Mouse (Mus musculus): ENCODE measurements around the gene Mlx.

Mlx gene

DNA sequence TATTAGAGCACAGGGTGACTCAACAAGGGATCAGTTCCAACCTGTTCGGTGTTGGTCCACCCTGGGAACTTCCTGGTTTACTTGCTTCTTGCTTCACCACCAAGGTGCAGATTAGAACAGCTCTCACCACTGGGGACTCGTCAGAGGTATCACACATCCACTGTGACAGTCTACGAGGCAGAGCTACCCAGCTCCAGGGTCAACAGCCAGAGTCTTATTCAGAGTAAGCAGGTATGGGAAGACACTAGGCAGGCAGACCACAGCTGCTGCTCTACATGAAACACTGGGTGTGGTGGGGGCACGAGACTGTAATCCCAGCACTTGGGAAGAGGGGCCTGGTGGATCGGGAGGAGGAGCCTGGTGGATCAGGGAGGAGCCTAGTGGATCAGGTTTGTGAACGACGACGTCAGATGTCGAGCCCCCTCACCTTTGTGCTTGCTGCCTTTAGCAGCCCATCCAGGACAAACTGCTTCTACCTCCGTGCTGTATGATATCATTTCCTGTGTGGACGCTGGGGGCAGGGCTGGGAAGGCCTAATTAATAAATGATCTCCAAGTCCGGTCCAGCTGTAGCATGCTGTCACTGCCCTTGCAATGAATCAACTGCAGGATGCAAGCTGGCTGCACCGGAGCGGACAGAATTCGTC is 51.6 kb downstream of the Mlx start:
- no peak for DNase-seq (ENCODE audit: low read depth)

DNA sequence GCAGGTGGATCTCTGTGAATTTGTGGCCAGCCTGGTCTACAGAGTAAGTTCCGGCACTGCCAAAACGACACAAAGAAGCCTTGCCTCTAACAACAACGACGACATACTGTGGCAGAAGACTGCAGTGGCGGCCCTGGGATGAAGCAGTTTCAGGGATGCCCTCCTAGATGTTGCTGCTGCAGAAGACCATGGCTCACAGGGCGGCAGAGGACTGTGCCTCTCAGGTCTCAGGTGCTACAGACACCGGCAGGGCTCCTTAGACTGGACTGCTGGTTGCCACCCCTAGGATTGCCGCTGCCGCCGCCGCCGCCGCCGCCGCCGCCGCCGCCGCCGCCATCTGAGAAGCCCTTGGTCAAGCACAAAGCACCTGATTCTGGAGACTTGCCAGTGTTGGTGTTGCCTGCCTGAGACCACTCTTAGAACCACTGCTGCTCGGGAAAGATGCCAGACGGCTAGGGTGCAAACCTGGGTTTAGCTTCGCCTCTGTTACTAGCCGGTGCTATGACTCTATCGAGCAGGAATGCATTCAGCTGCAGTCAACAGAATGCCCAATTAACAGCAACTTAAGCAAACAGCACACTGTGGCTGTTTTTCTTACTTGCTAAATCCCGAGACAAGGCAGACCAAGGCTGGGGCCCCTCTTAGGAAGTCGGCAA is 53.2 kb downstream of the Mlx start:
- no peak for DNase-seq (ENCODE audit: low read depth)

DNA sequence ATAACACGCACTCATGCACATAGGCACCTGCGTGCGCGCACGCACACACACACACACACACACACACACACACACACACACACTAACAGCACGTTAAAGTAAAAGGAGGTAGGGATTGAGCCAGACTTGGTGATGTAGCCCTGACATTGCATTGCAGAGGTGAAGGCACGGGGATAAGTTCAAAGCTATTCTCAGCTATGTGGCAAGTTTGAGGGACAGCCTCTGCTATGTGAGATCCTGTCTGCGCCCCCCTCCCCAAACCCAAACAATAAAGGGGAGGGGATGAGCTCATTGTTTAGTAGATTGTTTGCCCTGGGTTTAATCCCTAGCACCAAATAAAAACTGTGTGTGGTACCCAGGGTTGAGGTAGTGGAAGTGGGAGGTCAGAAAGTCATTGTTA is 54.0 kb downstream of the Mlx start:
- DNase-seq (ENCODE audit: low read depth): no peak
